Mouse (Mus musculus) kidney, postnatal 0 days (tissue): ENCODE measurements around the gene Trmt44. TPM values are rescaled to one million over a fixed set of nuclear protein-coding genes. Genes with fewer than 3 reads are reported as not detected.
A peak's percentile ranks its signal among the peaks of the same experiment; 100 is the strongest.

Source experiments
- ATAC-seq: fragments of 200-750 bp; cut with Nextera tagmentation; replicated peaks from 2 replicates; pipeline ENCODE4 v1.8.0; 2017; ENCODE audit warnings: low read depth, moderate number of reproducible peaks, moderate TSS enrichment, moderate library complexity; ENCODE audit not compliant: low FRiP score
- DNase-seq: peaks from one replicate; pipeline ENCODE4 v3.0.0-alpha.2; 2016; ENCODE audit warnings: low spot score
- H3K27ac ChIP-seq: fragments of 300-500 bp; sonication (generic); 2 replicates; pipeline ENCODE4 v1.5.1; 2014; ENCODE audit warnings: mild to moderate bottlenecking
- H3K27me3 ChIP-seq: fragments of 300-500 bp; sonication (generic); 2 replicates; pipeline ENCODE4 v1.6.1; 2014; ENCODE audit warnings: low read length, mixed read lengths; ENCODE audit not compliant: insufficient read depth
- H3K36me3 ChIP-seq: fragments of 300-500 bp; sonication (generic); 2 replicates; pipeline ENCODE4 v1.6.1; 2014; ENCODE audit warnings: low read length, mixed read lengths; ENCODE audit not compliant: insufficient read depth
- H3K4me1 ChIP-seq: fragments of 300-500 bp; sonication (generic); replicated peaks from 2 replicates; pipeline ENCODE4 v1.6.1; 2014; ENCODE audit warnings: antibody characterized with exemption, low read length, mixed read lengths; ENCODE audit not compliant: insufficient read depth
- H3K4me2 ChIP-seq: fragments of 300-500 bp; sonication (generic); 2 replicates; pipeline ENCODE4 v1.6.1; 2014; ENCODE audit warnings: mild to moderate bottlenecking, low read length, moderate library complexity, mixed read lengths
- H3K4me3 ChIP-seq: fragments of 300-500 bp; sonication (generic); replicated peaks from 2 replicates; pipeline ENCODE4 v1.5.1; 2014; ENCODE audit warnings: low read depth, low read length
- H3K9ac ChIP-seq: fragments of 300-500 bp; sonication (generic); 2 replicates; pipeline ENCODE4 v1.6.1; 2014; ENCODE audit warnings: low read depth, low read length
- H3K9me3 ChIP-seq: fragments of 300-500 bp; sonication (generic); replicated peaks from 2 replicates; pipeline ENCODE4 v1.6.1; 2016; ENCODE audit warnings: low read length, inconsistent platforms, mixed read lengths
- CTCF ChIP-seq: IDR thresholded peaks from 2 replicates; pipeline ENCODE4 v1.5.1; 2016; ENCODE audit warnings: antibody characterized with exemption, low read depth, mild to moderate bottlenecking, moderate library complexity
- WGBS: fragments of 180-500 bp; shearing (Covaris S2); extraction: QIAGEN DNeasy Blood & Tissue Kit; methylation state at CpG from one replicate; pipeline ENCODE4 v1.1.7; 2014; 5-methylcytosine and 5-hydroxymethylcytosine counted together
- polyA plus RNA-seq: library from polyadenylated mRNA; unstranded; fragments of >200 nt; fragmentation: Nextera tagmentation; extraction: Ambion mirVana; gene quantifications from 2 replicates; pipeline ENCODE4 v1.2.1, GENCODE M21; 2015

Gene Trmt44
- polyA plus RNA-seq, 1 experiment from 2014 or later = 4.2 TPM

- Histone ChIP-seq H3K27ac (no peak overlapping the region), H3K36me3 (peaks cover 14% of the 10 kb centered on the region), H3K27me3 (no peaks in the 10 kb centered on the region), H3K4me3 (no peak overlapping the region), H3K4me1 (no peaks in the 10 kb centered on the region), H3K9ac (no peak overlapping the region), H3K9me3 (no peaks in the 10 kb centered on the region), H3K4me2 (no peak overlapping the region)
- no peak for TF ChIP-seq CTCF
- DNase-seq = no peak
- 76% methylated on average over 4 of the region's 4 CpGs for WGBS
- ATAC-seq = no peak
These were observed 21.9 kb downstream of the Trmt44 start for GRCm38 (mm10) chr5:35552838-35553539.

GRCm38 (mm10) chr5:35551855-35552837 is 22.7 kb downstream of the Trmt44 start:
- H3K4me1 ChIP-seq = no peaks in the 10 kb centered on the region
- H3K9ac ChIP-seq = no peak overlapping the region
- no peak overlapping the region for H3K27ac ChIP-seq
- ATAC-seq (no peak), DNase-seq (peak; percentile 44)
- H3K27me3 ChIP-seq = no peaks in the 10 kb centered on the region
- no peak overlapping the region for H3K4me3 ChIP-seq
- no peaks in the 10 kb centered on the region for H3K9me3 ChIP-seq
- TF ChIP-seq CTCF = no peak
- whole genome bisulfite sequencing = 47% methylated on average over 7 of the region's 7 CpGs
- peaks cover 6% of the 10 kb centered on the region; the same call in 1 of the 2 replicates for H3K36me3 ChIP-seq
- H3K4me2 ChIP-seq = no peak overlapping the region

GRCm38 (mm10) chr5:35546127-35546526 is 28.7 kb downstream of the Trmt44 start:
- Histone ChIP-seq H3K4me2 (no peak overlapping the region), H3K36me3 (no peaks in the 10 kb centered on the region), H3K4me3 (no peak overlapping the region), H3K4me1 (no peaks in the 10 kb centered on the region), H3K9me3 (no peaks in the 10 kb centered on the region), H3K9ac (no peak overlapping the region), H3K27me3 (no peaks in the 10 kb centered on the region), H3K27ac (no peak overlapping the region)
- TF ChIP-seq CTCF = no peak
- DNase-seq (no peak), ATAC-seq (no peak)

GRCm38 (mm10) chr5:35541059-35541790 is 33.6 kb downstream of the Trmt44 start:
- no peak for TF ChIP-seq CTCF
- WGBS = 65% methylated on average over 4 of the region's 4 CpGs
- H3K4me1 ChIP-seq = no peaks in the 10 kb centered on the region
- H3K9ac ChIP-seq = no peak overlapping the region
- no peaks in the 10 kb centered on the region for H3K9me3 ChIP-seq
- DNase-seq = no peak
- no peak for ATAC-seq
- no peak overlapping the region for H3K27ac ChIP-seq
- H3K36me3 ChIP-seq = no peaks in the 10 kb centered on the region
- H3K4me3 ChIP-seq = no peak overlapping the region
- no peaks in the 10 kb centered on the region for H3K27me3 ChIP-seq
- no peak overlapping the region for H3K4me2 ChIP-seq

- H3K36me3 ChIP-seq = no peaks in the 10 kb centered on the region
- ATAC-seq (no peak), DNase-seq (peak; percentile 77)
- 39% methylated on average over 5 of the region's 5 CpGs for WGBS
- no peak overlapping the region for H3K9ac ChIP-seq
- H3K4me3 ChIP-seq = no peak overlapping the region
- no peaks in the 10 kb centered on the region for H3K27me3 ChIP-seq
- H3K9me3 ChIP-seq = no peaks in the 10 kb centered on the region
- H3K4me1 ChIP-seq = no peaks in the 10 kb centered on the region
- no peak for TF ChIP-seq CTCF
- no peak overlapping the region; the same call in 1 of the 2 replicates for H3K27ac ChIP-seq
- no peak overlapping the region for H3K4me2 ChIP-seq
These were observed 34.3 kb downstream of the Trmt44 start for GRCm38 (mm10) chr5:35540555-35540954.

GRCm38 (mm10) chr5:35539576-35539975 is 35.3 kb downstream of the Trmt44 start:
- 59% methylated on average over 4 of the region's 4 CpGs for WGBS
- Histone ChIP-seq H3K9ac (no peak overlapping the region), H3K27me3 (no peaks in the 10 kb centered on the region), H3K4me1 (no peaks in the 10 kb centered on the region), H3K4me3 (no peak overlapping the region), H3K4me2 (no peak overlapping the region), H3K36me3 (no peaks in the 10 kb centered on the region), H3K9me3 (no peaks in the 10 kb centered on the region), H3K27ac (no peak overlapping the region)
- TF ChIP-seq CTCF = no peak
- peak; percentile 76 for DNase-seq
- ATAC-seq = no peak
